Mouse (Mus musculus) lung, embryonic 15.5 days (tissue): ENCODE measurements at regions not wholly inside any gene's neighbourhood (a gene's known extent, or its start where the extent isn't known, plus 50 kb on each side); places are given as distances from the start of the nearest gene placed in this dataset.

ENCODE experiments used
- ATAC-seq: fragments of 200-750 bp; cut with Nextera tagmentation; 2 replicates; pipeline ENCODE4 v1.8.0; 2017; ENCODE audit warnings: moderate number of reproducible peaks, borderline replicate concordance; ENCODE audit not compliant: low FRiP score, low TSS enrichment; ENCODE audit errors: extremely low read depth
- H3K27ac ChIP-seq: fragments of 300-500 bp; sonication (generic); 2 replicates; pipeline ENCODE4 v1.5.1; 2015; ENCODE audit warnings: moderate library complexity, mild to moderate bottlenecking, inconsistent platforms
- H3K27me3 ChIP-seq: fragments of 300-500 bp; sonication (generic); 2 replicates; pipeline ENCODE4 v1.6.1; 2015; ENCODE audit warnings: inconsistent platforms
- H3K36me3 ChIP-seq: fragments of 300-500 bp; sonication (generic); 2 replicates; pipeline ENCODE4 v1.6.1; 2015; ENCODE audit warnings: inconsistent platforms
- H3K4me1 ChIP-seq: fragments of 300-500 bp; sonication (generic); 2 replicates; pipeline ENCODE4 v1.6.1; 2015; ENCODE audit warnings: inconsistent platforms
- H3K4me2 ChIP-seq: fragments of 300-500 bp; sonication (generic); 2 replicates; pipeline ENCODE4 v1.6.1; 2015; ENCODE audit warnings: inconsistent platforms, mild to moderate bottlenecking, moderate library complexity
- H3K4me3 ChIP-seq: fragments of 300-500 bp; sonication (generic); 2 replicates; pipeline ENCODE4 v1.5.1; 2015; ENCODE audit warnings: mild to moderate bottlenecking, inconsistent platforms
- H3K9ac ChIP-seq: fragments of 300-500 bp; sonication (generic); 2 replicates; pipeline ENCODE4 v1.6.1; 2015; ENCODE audit warnings: inconsistent platforms
- H3K9me3 ChIP-seq: fragments of 300-500 bp; sonication (generic); 2 replicates; pipeline ENCODE4 v1.6.1; 2016; ENCODE audit warnings: inconsistent platforms
- WGBS: fragments of 180-500 bp; shearing (Covaris S2); methylation state at CpG from one replicate; pipeline ENCODE4 v1.1.7; 2015; 5-methylcytosine and 5-hydroxymethylcytosine counted together

DNA sequence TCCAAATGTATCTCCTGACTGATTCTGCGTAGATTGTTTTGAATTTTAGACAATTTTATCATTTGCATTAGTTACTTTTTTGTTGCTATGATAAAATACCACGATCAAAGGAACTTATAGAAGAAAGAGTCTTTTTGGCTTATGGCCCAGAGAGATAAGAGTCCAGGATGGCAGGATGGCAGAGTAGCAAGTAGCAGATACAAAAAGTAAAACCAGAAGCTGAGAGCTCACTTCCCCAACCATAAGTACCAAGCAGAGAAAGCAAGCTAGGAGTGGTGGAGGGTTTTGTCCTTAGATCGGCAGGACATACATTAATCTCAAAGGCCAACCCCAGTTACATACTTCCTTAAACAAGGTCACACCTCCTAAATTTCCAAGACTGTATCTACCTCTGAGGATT, 457.7 kb upstream of the Cwc22 start:
- H3K4me1 ChIP-seq = no peaks in the 10 kb centered on the region
- no peaks in the 10 kb centered on the region for H3K27me3 ChIP-seq
- H3K9ac ChIP-seq = no peak overlapping the region
- no peak overlapping the region for H3K4me2 ChIP-seq
- H3K36me3 ChIP-seq = no peaks in the 10 kb centered on the region
- H3K9me3 ChIP-seq = no peaks in the 10 kb centered on the region
- H3K27ac ChIP-seq = no peak overlapping the region
- H3K4me3 ChIP-seq = no peak overlapping the region
- no peak for ATAC-seq
- WGBS = 49% methylated on average over 3 of the region's 3 CpGs

DNA sequence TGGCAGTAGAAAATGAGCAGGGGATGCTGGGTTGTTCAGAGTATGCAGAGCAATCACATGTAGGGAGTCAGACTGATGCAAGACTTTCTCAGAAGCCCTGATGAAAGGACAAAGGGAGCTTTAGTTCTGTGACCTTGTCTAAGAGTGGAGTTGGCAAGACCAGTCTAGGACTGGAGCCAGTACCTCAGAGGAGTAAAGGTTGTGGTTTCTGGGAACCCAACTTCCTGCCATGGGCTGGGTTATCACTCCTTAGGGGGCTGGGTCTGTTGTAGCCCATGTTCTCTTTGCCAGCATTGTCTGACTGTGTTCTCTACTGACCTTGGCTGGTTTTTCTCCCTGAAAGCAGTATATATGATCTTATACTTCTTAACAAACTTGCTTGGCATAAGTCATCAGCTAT, 453.1 kb upstream of the Cwc22 start:
- no peak overlapping the region for H3K4me2 ChIP-seq
- no peaks in the 10 kb centered on the region for H3K27me3 ChIP-seq
- H3K36me3 ChIP-seq = no peaks in the 10 kb centered on the region
- no peak overlapping the region for H3K9ac ChIP-seq
- no peak for ATAC-seq
- no peak overlapping the region for H3K4me3 ChIP-seq
- no peaks in the 10 kb centered on the region for H3K4me1 ChIP-seq
- H3K9me3 ChIP-seq = no peaks in the 10 kb centered on the region
- H3K27ac ChIP-seq = no peak overlapping the region

DNA sequence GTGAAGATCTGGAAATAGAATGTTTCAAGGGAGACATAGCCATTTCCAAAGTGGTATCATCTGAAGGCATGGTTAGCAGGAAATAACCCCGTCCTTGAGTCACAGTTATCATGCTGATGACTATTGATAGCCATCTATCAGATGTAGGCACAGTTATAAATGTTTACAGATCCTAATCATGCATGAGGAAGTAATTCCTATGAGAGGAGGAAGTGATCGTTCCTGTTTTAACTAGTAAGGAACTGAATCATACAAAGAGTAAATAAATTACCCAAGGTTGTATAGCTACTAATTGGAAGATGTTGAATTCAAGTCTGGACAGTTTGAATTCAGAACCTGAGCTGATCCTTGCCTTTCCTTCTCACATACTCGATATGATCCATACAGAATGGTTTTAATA, 450.7 kb upstream of the Cwc22 start:
- H3K36me3 ChIP-seq = no peaks in the 10 kb centered on the region
- 63% methylated on average over 3 of the region's 3 CpGs for WGBS
- no peak overlapping the region for H3K4me2 ChIP-seq
- H3K4me3 ChIP-seq = no peak overlapping the region
- no peak for ATAC-seq
- H3K9me3 ChIP-seq = no peaks in the 10 kb centered on the region
- no peak overlapping the region for H3K9ac ChIP-seq
- no peaks in the 10 kb centered on the region for H3K27me3 ChIP-seq
- no peaks in the 10 kb centered on the region for H3K4me1 ChIP-seq
- H3K27ac ChIP-seq = no peak overlapping the region

- H3K9me3 ChIP-seq = no peaks in the 10 kb centered on the region
- ATAC-seq = no peak
- WGBS = 55% methylated on average over 4 of the region's 4 CpGs
- no peak overlapping the region for H3K9ac ChIP-seq
- H3K4me3 ChIP-seq = no peak overlapping the region
- H3K4me1 ChIP-seq = peaks cover under 1% of the 10 kb centered on the region; the same call in 1 of the 2 replicates
- H3K36me3 ChIP-seq = no peaks in the 10 kb centered on the region
- no peaks in the 10 kb centered on the region for H3K27me3 ChIP-seq
- H3K27ac ChIP-seq = no peak overlapping the region
- H3K4me2 ChIP-seq = no peak overlapping the region
Observed at GRCm38 (mm10) chr2:78393090-78393489, 446.9 kb upstream of the Cwc22 start.

- 61% methylated on average over 2 of the region's 2 CpGs for WGBS
- H3K27me3 ChIP-seq = no peaks in the 10 kb centered on the region
Observed at GRCm38 (mm10) chr2:78392425-78392824, 446.2 kb upstream of the Cwc22 start.

DNA sequence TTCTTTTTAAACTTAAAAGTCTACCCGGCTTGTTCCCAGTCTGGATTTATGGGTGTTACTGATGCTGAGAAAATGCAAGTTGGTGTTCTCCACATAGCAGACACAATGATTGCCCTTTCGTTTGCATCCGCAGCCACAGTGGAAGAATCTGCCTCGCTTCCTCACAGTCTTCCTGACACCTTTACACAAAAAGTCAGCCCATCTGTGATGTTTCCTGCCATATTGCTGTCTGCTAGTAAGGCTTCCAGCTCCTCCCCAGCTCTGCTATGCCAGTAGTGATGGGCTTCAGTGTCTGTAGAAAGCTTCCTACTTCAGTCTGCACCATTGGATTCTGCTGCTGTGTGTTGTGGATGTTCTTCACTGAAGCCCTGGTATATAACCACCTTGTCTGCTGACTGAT, 441.8 kb upstream of the Cwc22 start:
- 56% methylated on average over 4 of the region's 4 CpGs for WGBS
- H3K4me3 ChIP-seq = no peak overlapping the region

More at GRCm38 (mm10) chr2:78392425-78392824, 446.2 kb upstream of the Cwc22 start:
- Histone ChIP-seq H3K4me1 (peaks cover 5% of the 10 kb centered on the region; the same call in 1 of the 2 replicates), H3K4me3 (no peak overlapping the region), H3K9ac (no peak overlapping the region), H3K9me3 (no peaks in the 10 kb centered on the region), H3K36me3 (no peaks in the 10 kb centered on the region), H3K4me2 (no peak overlapping the region), H3K27ac (no peak overlapping the region)
- ATAC-seq = no peak

GRCm38 (mm10) chr2:78381234-78381633, 435.1 kb upstream of the Cwc22 start:
- Histone ChIP-seq H3K4me1 (no peaks in the 10 kb centered on the region), H3K9me3 (no peaks in the 10 kb centered on the region), H3K9ac (no peak overlapping the region), H3K27ac (no peak overlapping the region), H3K27me3 (no peaks in the 10 kb centered on the region), H3K36me3 (no peaks in the 10 kb centered on the region), H3K4me2 (no peak overlapping the region), H3K4me3 (no peak overlapping the region)
- no peak for ATAC-seq

More for the DNA sequence above, 441.8 kb upstream of the Cwc22 start:
- Histone ChIP-seq H3K4me1 (peaks cover 5% of the 10 kb centered on the region; the same call in 1 of the 2 replicates), H3K27me3 (no peaks in the 10 kb centered on the region), H3K9me3 (no peaks in the 10 kb centered on the region), H3K36me3 (no peaks in the 10 kb centered on the region), H3K4me2 (no peak overlapping the region), H3K9ac (no peak overlapping the region), H3K27ac (no peak overlapping the region)
- no peak for ATAC-seq

DNA sequence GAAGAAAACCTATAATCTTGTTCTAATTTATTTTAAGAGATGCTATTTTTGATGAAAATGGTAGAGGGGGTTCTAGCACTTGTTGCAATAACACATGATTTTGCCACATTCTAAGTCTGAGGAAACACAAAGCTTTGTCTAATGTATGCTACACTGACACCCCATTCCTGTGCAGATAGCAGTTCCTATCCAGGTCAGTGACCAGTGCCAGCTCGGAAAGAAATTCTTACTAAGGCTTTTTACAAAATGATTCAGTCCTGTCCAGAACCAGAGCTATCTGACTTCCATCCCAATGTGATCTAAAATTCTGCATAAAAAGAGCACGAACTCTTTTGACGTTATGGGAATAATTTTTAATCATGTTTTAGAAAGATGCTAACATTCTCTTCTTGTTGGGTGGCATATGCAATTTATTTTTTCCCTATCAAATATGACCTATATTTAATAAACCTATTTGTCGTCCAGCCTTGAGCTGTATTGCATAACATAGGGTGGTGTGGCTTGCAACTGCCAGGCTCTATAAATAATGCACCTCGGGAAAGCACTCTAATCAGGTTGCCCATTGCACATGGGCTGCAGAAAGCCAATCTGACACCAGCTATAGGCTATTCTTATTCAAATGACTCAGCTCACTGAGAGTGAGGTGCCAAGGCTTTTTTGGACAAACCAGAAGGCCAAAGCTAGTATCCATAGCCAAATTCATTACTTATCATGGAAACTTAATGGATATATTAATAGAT, 385.7 kb upstream of the Cwc22 start:
- Histone ChIP-seq H3K4me1 (no peaks in the 10 kb centered on the region), H3K9ac (no peak overlapping the region), H3K27ac (no peak overlapping the region), H3K36me3 (no peaks in the 10 kb centered on the region), H3K4me3 (no peak overlapping the region), H3K4me2 (no peak overlapping the region), H3K9me3 (no peaks in the 10 kb centered on the region), H3K27me3 (no peaks in the 10 kb centered on the region)
- ATAC-seq = no peak
- 78% methylated on average over 5 of the region's 5 CpGs for WGBS

GRCm38 (mm10) chr2:78326091-78326490, 379.9 kb upstream of the Cwc22 start:
- H3K4me2 ChIP-seq = no peak overlapping the region
- H3K27me3 ChIP-seq = no peaks in the 10 kb centered on the region
- no peaks in the 10 kb centered on the region for H3K36me3 ChIP-seq
- H3K4me3 ChIP-seq = no peak overlapping the region
- 50% methylated on average over 2 of the region's 2 CpGs for WGBS
- no peak overlapping the region for H3K27ac ChIP-seq
- no peak overlapping the region for H3K9ac ChIP-seq
- no peaks in the 10 kb centered on the region for H3K4me1 ChIP-seq
- ATAC-seq = peak; percentile 52; the same call in 1 of the 2 replicates
- H3K9me3 ChIP-seq = no peaks in the 10 kb centered on the region

DNA sequence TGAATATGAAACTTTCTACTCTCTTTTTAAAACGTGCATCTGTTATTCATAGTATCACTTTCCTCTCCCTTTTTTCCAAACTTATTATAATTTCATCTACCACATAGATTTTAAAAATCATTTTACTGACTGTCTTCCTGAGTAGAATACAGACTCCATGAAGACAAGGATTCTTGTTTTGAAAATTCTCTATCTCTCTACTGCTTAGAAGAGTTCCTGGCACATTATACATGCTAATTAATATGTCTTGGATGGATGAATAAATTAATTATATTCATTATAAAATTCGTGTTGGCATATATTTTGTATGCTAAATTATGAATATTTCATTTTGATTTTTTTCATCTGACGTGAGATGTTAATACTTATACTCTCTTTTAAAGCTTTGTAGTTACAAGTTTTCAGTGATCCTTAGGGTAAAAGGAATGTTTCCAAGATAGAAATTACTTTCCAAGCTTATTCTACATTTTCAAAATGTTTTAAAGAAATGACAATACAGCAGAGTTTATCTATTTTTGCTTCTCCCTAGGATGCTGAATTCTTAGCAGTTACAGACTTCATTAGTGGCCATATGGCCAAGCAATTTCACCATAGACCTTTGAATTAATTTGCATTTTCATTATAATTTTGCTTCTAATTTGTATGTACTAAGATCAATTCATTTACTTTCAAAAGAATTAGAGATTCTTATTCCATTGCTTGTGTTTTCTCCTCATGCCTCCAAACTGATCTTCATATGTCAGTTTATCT, 376.2 kb upstream of the Cwc22 start:
- 66% methylated on average over 3 of the region's 3 CpGs for WGBS
- H3K4me3 ChIP-seq = no peak overlapping the region
- H3K4me2 ChIP-seq = no peak overlapping the region
- no peak overlapping the region for H3K27ac ChIP-seq
- no peak overlapping the region for H3K9ac ChIP-seq
- no peaks in the 10 kb centered on the region for H3K4me1 ChIP-seq
- no peaks in the 10 kb centered on the region for H3K27me3 ChIP-seq
- H3K9me3 ChIP-seq = no peaks in the 10 kb centered on the region
- no peaks in the 10 kb centered on the region for H3K36me3 ChIP-seq
- no peak for ATAC-seq

DNA sequence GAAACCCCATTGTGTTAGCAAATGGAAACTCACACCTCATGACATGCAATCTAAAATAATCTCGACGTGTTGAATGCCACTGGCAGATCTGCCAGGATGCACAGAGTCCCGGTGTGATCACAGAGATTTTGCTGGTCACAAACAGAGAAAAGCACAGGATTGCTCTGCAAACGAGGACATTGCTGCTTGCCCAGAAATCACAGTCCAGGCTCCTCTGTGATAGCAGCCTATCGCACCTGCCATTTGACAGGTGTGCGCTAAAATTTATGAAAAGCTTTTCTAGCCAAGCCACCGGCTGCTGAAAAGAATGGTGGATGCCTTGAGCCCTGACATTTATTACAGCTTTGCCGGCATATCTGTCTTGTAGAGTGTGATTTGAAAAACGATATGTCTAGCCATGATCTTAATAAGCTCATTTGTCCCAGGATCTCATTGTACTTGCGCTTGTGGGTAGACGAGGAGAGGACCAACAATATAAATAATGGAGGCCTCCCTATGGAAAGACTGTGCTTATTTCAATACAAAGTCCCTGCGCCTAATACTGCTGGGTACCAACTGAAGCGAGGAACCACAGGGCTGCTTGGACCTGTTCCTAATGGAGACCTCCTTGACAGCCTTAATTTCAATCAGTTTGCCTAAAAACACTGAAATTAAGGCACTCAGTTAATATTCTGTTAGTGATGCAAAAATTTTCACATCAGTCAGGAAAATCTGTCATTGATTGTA, 365.8 kb upstream of the Cwc22 start:
- ATAC-seq = no peak
- Histone ChIP-seq H3K4me3 (no peak overlapping the region), H3K27me3 (no peaks in the 10 kb centered on the region), H3K4me1 (no peaks in the 10 kb centered on the region), H3K4me2 (no peak overlapping the region), H3K27ac (no peak overlapping the region), H3K36me3 (no peaks in the 10 kb centered on the region), H3K9ac (no peak overlapping the region), H3K9me3 (no peaks in the 10 kb centered on the region)
- WGBS = 75% methylated on average over 13 of the region's 13 CpGs

GRCm38 (mm10) chr2:78309361-78309760, 363.2 kb upstream of the Cwc22 start:
- Histone ChIP-seq H3K4me1 (no peaks in the 10 kb centered on the region), H3K4me3 (no peak overlapping the region), H3K9me3 (no peaks in the 10 kb centered on the region), H3K27ac (no peak overlapping the region), H3K9ac (no peak overlapping the region), H3K36me3 (no peaks in the 10 kb centered on the region), H3K4me2 (no peak overlapping the region), H3K27me3 (no peaks in the 10 kb centered on the region)
- ATAC-seq = no peak
- WGBS = 93% methylated on average over 2 of the region's 2 CpGs
